Mouse (Mus musculus) heart, embryonic 10.5 days (tissue): ENCODE results near the gene Mylip. TPM values are rescaled to one million over a fixed set of nuclear protein-coding genes. Genes with fewer than 3 reads are reported as not detected.
A peak's percentile ranks its signal among the peaks of the same experiment; 100 is the strongest.

Source experiments
- DNase-seq: peaks from one replicate; pipeline ENCODE4 v3.0.0-alpha.2; 2017; ENCODE audit warnings: low spot score
- H3K27ac ChIP-seq: fragments of 300-500 bp; sonication (generic); 2 replicates; pipeline ENCODE4 v1.5.1; 2016; ENCODE audit warnings: mild to moderate bottlenecking
- H3K27me3 ChIP-seq: fragments of 300-500 bp; sonication (generic); 2 replicates; pipeline ENCODE4 v1.6.1; 2016; ENCODE audit warnings: mild to moderate bottlenecking; ENCODE audit not compliant: poor library complexity, insufficient read depth, severe bottlenecking
- H3K36me3 ChIP-seq: fragments of 300-500 bp; sonication (generic); 2 replicates; pipeline ENCODE4 v1.6.1; 2016; ENCODE audit warnings: mild to moderate bottlenecking, moderate library complexity
- H3K4me1 ChIP-seq: fragments of 300-500 bp; sonication (generic); 2 replicates; pipeline ENCODE4 v1.6.1; 2016; ENCODE audit warnings: mild to moderate bottlenecking
- H3K4me3 ChIP-seq: fragments of 300-500 bp; sonication (generic); 2 replicates; pipeline ENCODE4 v1.5.1; 2016; ENCODE audit warnings: mild to moderate bottlenecking, moderate library complexity
- H3K9me3 ChIP-seq: fragments of 300-500 bp; sonication (generic); 2 replicates; pipeline ENCODE4 v1.6.1; 2016; ENCODE audit warnings: mild to moderate bottlenecking, moderate library complexity
- WGBS: fragments of 180-500 bp; shearing (Covaris S2); methylation state at CpG from one replicate; pipeline ENCODE4 v1.1.7; 2016; 5-methylcytosine and 5-hydroxymethylcytosine counted together
- polyA plus RNA-seq: library from polyadenylated mRNA; unstranded; fragments of >200 nt; fragmentation: Nextera tagmentation; extraction: Ambion mirVana; gene quantifications from 2 replicates; pipeline ENCODE4 v1.2.1, GENCODE M21; 2016

Gene Mylip
- polyA plus RNA-seq, result 5.2 and 8.2 TPM in 2 replicates

- H3K27me3 ChIP-seq, result peaks cover 5% of the 10 kb centered on the region
- peaks cover 42% of the 10 kb centered on the region for H3K4me1 ChIP-seq
- under 1% methylated on average over 75 of the region's 81 CpGs for WGBS
- H3K9me3 ChIP-seq, result no peaks in the 10 kb centered on the region
- H3K27ac ChIP-seq, result peak within 1 kb of the TSS; percentile 88
- peak; percentile 99 for DNase-seq
- no peaks in the 10 kb centered on the region for H3K36me3 ChIP-seq
- H3K4me3 ChIP-seq, result peak within 1 kb of the TSS; percentile 74
These were observed at the start of gene Mylip for GRCm38 (mm10) chr13:45389448-45390311. Gene Mylip, plus strand, starts transcription at chr13:45389742.

DNA sequence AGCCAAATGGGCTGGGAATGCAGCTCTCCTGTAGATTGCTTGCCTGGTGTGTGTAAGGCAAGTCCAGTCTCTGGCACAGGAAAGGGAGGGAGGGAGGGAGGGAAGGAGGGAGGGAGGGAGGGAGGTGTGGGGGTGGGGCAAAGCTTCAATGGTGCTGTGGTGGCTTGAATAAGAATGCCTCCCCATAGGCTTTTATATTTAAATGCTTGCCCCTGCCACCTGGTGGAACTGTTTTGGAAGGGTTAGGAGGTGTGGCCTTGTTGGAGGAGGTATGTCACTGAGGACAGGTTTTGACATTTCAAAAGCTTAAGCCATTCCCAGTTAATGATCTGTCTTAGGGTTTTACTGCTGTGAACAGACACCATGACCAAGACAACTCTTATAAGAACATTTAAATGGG, 47.6 kb upstream of the Mylip start:
- Histone ChIP-seq H3K4me1 (peaks cover 5% of the 10 kb centered on the region; the same call in 1 of the 2 replicates), H3K9me3 (no peaks in the 10 kb centered on the region), H3K27me3 (no peaks in the 10 kb centered on the region), H3K27ac (no peak overlapping the region), H3K36me3 (no peaks in the 10 kb centered on the region), H3K4me3 (no peak overlapping the region)
- no peak for DNase-seq

GRCm38 (mm10) chr13:45343541-45343940, 46.0 kb upstream of the Mylip start:
- no peak overlapping the region for H3K27ac ChIP-seq
- no peaks in the 10 kb centered on the region for H3K9me3 ChIP-seq
- no peaks in the 10 kb centered on the region for H3K36me3 ChIP-seq
- no peaks in the 10 kb centered on the region for H3K27me3 ChIP-seq
- H3K4me1 ChIP-seq, result peaks cover 5% of the 10 kb centered on the region; the same call in 1 of the 2 replicates
- WGBS, result 93% methylated on average over 6 of the region's 6 CpGs
- DNase-seq, result no peak
- no peak overlapping the region for H3K4me3 ChIP-seq

- Histone ChIP-seq H3K9me3 (no peaks in the 10 kb centered on the region), H3K27ac (no peak overlapping the region), H3K27me3 (no peaks in the 10 kb centered on the region), H3K36me3 (no peaks in the 10 kb centered on the region), H3K4me3 (no peak overlapping the region), H3K4me1 (peaks cover 5% of the 10 kb centered on the region; the same call in 1 of the 2 replicates)
- 74% methylated on average over 4 of the region's 4 CpGs for WGBS
- DNase-seq, result no peak
These were observed 45.6 kb upstream of the Mylip start for GRCm38 (mm10) chr13:45343966-45344365.

- Histone ChIP-seq H3K4me1 (peaks cover 5% of the 10 kb centered on the region; the same call in 1 of the 2 replicates), H3K36me3 (no peaks in the 10 kb centered on the region), H3K27me3 (no peaks in the 10 kb centered on the region), H3K9me3 (no peaks in the 10 kb centered on the region), H3K27ac (no peak overlapping the region), H3K4me3 (0 out of 2 replicates have a peak overlapping the region, but pooled peaks have one; percentile 18)
- 31% methylated on average over 14 of the region's 14 CpGs for WGBS
- DNase-seq, result no peak
These were observed 43.9 kb upstream of the Mylip start for GRCm38 (mm10) chr13:45345471-45346159.

GRCm38 (mm10) chr13:45351483-45351882, 38.1 kb upstream of the Mylip start:
- 60% methylated on average over 5 of the region's 5 CpGs for WGBS
- H3K27me3 ChIP-seq, result no peaks in the 10 kb centered on the region
- H3K4me1 ChIP-seq, result no peaks in the 10 kb centered on the region
- no peak overlapping the region for H3K27ac ChIP-seq
- no peak overlapping the region for H3K4me3 ChIP-seq
- H3K36me3 ChIP-seq, result no peaks in the 10 kb centered on the region
- no peak for DNase-seq
- H3K9me3 ChIP-seq, result no peaks in the 10 kb centered on the region

GRCm38 (mm10) chr13:45354824-45355223, 34.7 kb upstream of the Mylip start:
- H3K36me3 ChIP-seq, result no peaks in the 10 kb centered on the region
- no peaks in the 10 kb centered on the region for H3K27me3 ChIP-seq
- no peak overlapping the region for H3K27ac ChIP-seq
- 70% methylated on average over 2 of the region's 2 CpGs for WGBS
- no peaks in the 10 kb centered on the region for H3K9me3 ChIP-seq
- 0 out of 2 replicates have a peak, but pooled peaks cover 9% of the 10 kb centered on the region for H3K4me1 ChIP-seq
- no peak overlapping the region for H3K4me3 ChIP-seq
- DNase-seq, result no peak

GRCm38 (mm10) chr13:45358208-45358607, 31.3 kb upstream of the Mylip start:
- no peaks in the 10 kb centered on the region for H3K36me3 ChIP-seq
- WGBS, result 55% methylated on average over 5 of the region's 5 CpGs
- DNase-seq, result no peak
- H3K27ac ChIP-seq, result no peak overlapping the region
- H3K4me3 ChIP-seq, result no peak overlapping the region
- no peaks in the 10 kb centered on the region for H3K9me3 ChIP-seq
- H3K27me3 ChIP-seq, result no peaks in the 10 kb centered on the region
- H3K4me1 ChIP-seq, result 0 out of 2 replicates have a peak, but pooled peaks cover 9% of the 10 kb centered on the region

DNA sequence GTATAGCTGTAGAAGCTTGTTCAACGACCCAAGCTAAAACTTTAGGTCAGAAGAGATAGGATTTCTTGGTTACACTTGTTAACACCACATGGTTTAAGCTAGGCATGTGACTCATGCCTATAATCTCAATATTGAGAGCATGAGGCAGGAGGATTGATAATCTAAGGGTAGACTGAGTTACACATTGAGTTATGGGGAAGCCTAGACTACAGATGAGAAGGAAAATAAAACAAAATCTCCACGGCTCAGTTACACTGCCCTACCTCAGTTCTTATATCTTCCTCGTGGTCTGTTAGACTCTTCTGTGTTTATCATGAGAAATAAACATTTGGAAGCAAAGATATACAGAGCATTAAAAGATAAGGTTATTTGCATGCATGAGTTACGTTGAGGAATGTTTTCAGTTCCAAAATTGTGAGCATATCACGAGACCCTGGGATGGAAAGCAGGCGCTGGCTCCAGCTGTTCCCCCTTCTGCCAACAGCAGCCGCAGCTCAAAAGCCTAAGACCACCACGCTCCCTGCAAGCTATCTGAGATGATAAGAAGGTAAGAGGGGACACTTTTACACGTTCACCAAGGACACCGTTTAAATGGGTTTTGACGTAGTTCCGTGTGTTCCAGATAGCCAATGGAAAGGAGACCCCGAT, 30.7 kb upstream of the Mylip start:
- Histone ChIP-seq H3K4me1 (0 out of 2 replicates have a peak, but pooled peaks cover 9% of the 10 kb centered on the region), H3K27ac (no peak overlapping the region), H3K27me3 (no peaks in the 10 kb centered on the region), H3K4me3 (no peak overlapping the region), H3K9me3 (no peaks in the 10 kb centered on the region), H3K36me3 (no peaks in the 10 kb centered on the region)
- 42% methylated on average over 13 of the region's 13 CpGs for WGBS
- no peak for DNase-seq

GRCm38 (mm10) chr13:45365788-45366187, 23.8 kb upstream of the Mylip start:
- Histone ChIP-seq H3K27ac (no peak overlapping the region), H3K4me3 (no peak overlapping the region), H3K27me3 (no peaks in the 10 kb centered on the region), H3K4me1 (no peaks in the 10 kb centered on the region), H3K36me3 (no peaks in the 10 kb centered on the region), H3K9me3 (no peaks in the 10 kb centered on the region)
- 81% methylated on average over 10 of the region's 10 CpGs for WGBS
- peak; percentile 35 for DNase-seq

- H3K36me3 ChIP-seq, result no peaks in the 10 kb centered on the region
- peaks cover 17% of the 10 kb centered on the region for H3K27me3 ChIP-seq
- 42% methylated on average over 2 of the region's 2 CpGs for WGBS
- H3K4me3 ChIP-seq, result no peak overlapping the region
- H3K4me1 ChIP-seq, result no peaks in the 10 kb centered on the region
- H3K27ac ChIP-seq, result no peak overlapping the region
- no peak for DNase-seq
- no peaks in the 10 kb centered on the region for H3K9me3 ChIP-seq
These were observed 17.9 kb upstream of the Mylip start for GRCm38 (mm10) chr13:45371673-45372072.

GRCm38 (mm10) chr13:45372456-45372855, 17.1 kb upstream of the Mylip start:
- DNase-seq, result peak; percentile 52
- 84% methylated on average over 2 of the region's 2 CpGs for WGBS

DNA sequence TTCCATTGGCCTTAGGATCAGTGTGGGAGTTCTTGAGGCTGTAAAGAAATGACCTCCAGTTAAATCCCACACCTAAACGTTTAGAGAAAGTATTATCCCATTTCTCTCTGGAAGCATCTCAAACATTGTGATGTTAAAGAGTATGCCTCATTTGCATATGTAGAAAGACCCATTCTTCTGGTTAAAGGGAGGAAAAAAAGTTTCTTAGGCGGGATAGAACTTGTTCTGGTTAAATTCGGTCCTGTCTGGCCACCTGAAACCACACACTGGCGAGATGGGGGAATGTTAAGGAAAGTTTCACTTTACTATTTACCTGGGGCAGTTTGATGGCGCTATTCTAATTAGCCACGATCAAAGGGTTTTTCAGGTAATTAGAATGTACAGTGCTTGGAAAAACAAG, 14.7 kb upstream of the Mylip start:
- Histone ChIP-seq H3K27ac (no peak overlapping the region), H3K4me3 (no peak overlapping the region), H3K36me3 (no peaks in the 10 kb centered on the region), H3K27me3 (peaks cover 17% of the 10 kb centered on the region), H3K4me1 (no peaks in the 10 kb centered on the region), H3K9me3 (no peaks in the 10 kb centered on the region)
- no peak for DNase-seq
- WGBS, result 35% methylated on average over 6 of the region's 6 CpGs

More at GRCm38 (mm10) chr13:45372456-45372855, 17.1 kb upstream of the Mylip start:
- Histone ChIP-seq H3K4me1 (no peaks in the 10 kb centered on the region), H3K27me3 (peaks cover 17% of the 10 kb centered on the region), H3K36me3 (no peaks in the 10 kb centered on the region), H3K27ac (no peak overlapping the region), H3K9me3 (no peaks in the 10 kb centered on the region), H3K4me3 (no peak overlapping the region)
